Mouse (Mus musculus): ENCODE results near the gene Defb9. TPM values are rescaled to one million over a fixed set of nuclear protein-coding genes. Genes with fewer than 3 reads are reported as not detected.
"Not testable (repeated sequence)": the region's sequence is repeated elsewhere in the genome, so short reads cannot be mapped to it uniquely, and the experiment has no call there.

The Defb9 gene
- polyA plus RNA-seq (2012; ENCODE audit: insufficient read depth, low replicate concordance), result not detected in 2 replicates

- not testable (repeated sequence) for H3K4me1 ChIP-seq; H3K9me3 ChIP-seq; H3K27me3 ChIP-seq (replicated peaks); H3K4me3 ChIP-seq (replicated peaks); H3K36me3 ChIP-seq (replicated peaks; ENCODE audit: low read length)
Observed at GRCm38 (mm10) chr8:21885321-21885720, at the start of gene Defb9. TSS of gene Defb9 (minus strand) at chr8:21885421.

GRCm38 (mm10) chr8:21932610-21933009, 47.4 kb upstream of the Defb9 start, which contains the start of gene Defb15:
TSS of gene Defb15 (minus strand) at chr8:21932710.
- H3K9me3 ChIP-seq, result no peaks in the 10 kb centered on the region
- H3K36me3 ChIP-seq (replicated peaks; ENCODE audit: low read length), result no peaks in the 10 kb centered on the region
- H3K27me3 ChIP-seq (replicated peaks), result no peaks in the 10 kb centered on the region
- H3K4me1 ChIP-seq, result no peaks in the 10 kb centered on the region
- H3K4me3 ChIP-seq (replicated peaks), result no peak within 1 kb of the TSS
- no peak for TF ChIP-seq FLI1 (IDR thresholded peaks at IDR 0.05; ENCODE audit: low read length)
- no peak for TF ChIP-seq GATA1 (IDR thresholded peaks at IDR 0.05; ENCODE audit: borderline replicate concordance, low read length)

- H3K4me3 ChIP-seq (replicated peaks); H3K9me3 ChIP-seq; H3K36me3 ChIP-seq (replicated peaks; ENCODE audit: low read length); H3K4me1 ChIP-seq; H3K27me3 ChIP-seq (replicated peaks): not testable (repeated sequence)
Observed at GRCm38 (mm10) chr8:21930754-21931153, 45.5 kb upstream of the Defb9 start.

GRCm38 (mm10) chr8:21915625-21916024, 30.4 kb upstream of the Defb9 start:
- H3K4me3 ChIP-seq (replicated peaks), result no peak overlapping the region
- H3K27me3 ChIP-seq (replicated peaks), result no peaks in the 10 kb centered on the region

GRCm38 (mm10) chr8:21912554-21912953, 27.3 kb upstream of the Defb9 start:
- H3K9me3 ChIP-seq, result no peaks in the 10 kb centered on the region
- no peaks in the 10 kb centered on the region for H3K27me3 ChIP-seq (replicated peaks)
- H3K36me3 ChIP-seq (replicated peaks; ENCODE audit: low read length), result no peaks in the 10 kb centered on the region
- no peak for TF ChIP-seq GATA1 (IDR thresholded peaks at IDR 0.05; ENCODE audit: borderline replicate concordance, low read length)
- no peak for TF ChIP-seq FLI1 (IDR thresholded peaks at IDR 0.05; ENCODE audit: low read length)
- no peak overlapping the region for H3K4me3 ChIP-seq (replicated peaks)
- no peaks in the 10 kb centered on the region for H3K4me1 ChIP-seq

More at GRCm38 (mm10) chr8:21915625-21916024, 30.4 kb upstream of the Defb9 start:
- H3K9me3 ChIP-seq, result no peaks in the 10 kb centered on the region
- no peaks in the 10 kb centered on the region for H3K36me3 ChIP-seq (replicated peaks; ENCODE audit: low read length)
- H3K4me1 ChIP-seq, result no peaks in the 10 kb centered on the region
- TF ChIP-seq GATA1 (IDR thresholded peaks at IDR 0.05; ENCODE audit: borderline replicate concordance, low read length) (no peak), FLI1 (IDR thresholded peaks at IDR 0.05; ENCODE audit: low read length) (no peak)

GRCm38 (mm10) chr8:21911931-21912330, 26.7 kb upstream of the Defb9 start:
- H3K27me3 ChIP-seq (replicated peaks), result no peaks in the 10 kb centered on the region
- TF ChIP-seq GATA1 (IDR thresholded peaks at IDR 0.05; ENCODE audit: borderline replicate concordance, low read length), result no peak
- no peaks in the 10 kb centered on the region for H3K4me1 ChIP-seq
- no peaks in the 10 kb centered on the region for H3K36me3 ChIP-seq (replicated peaks; ENCODE audit: low read length)
- no peaks in the 10 kb centered on the region for H3K9me3 ChIP-seq
- H3K4me3 ChIP-seq (replicated peaks), result no peak overlapping the region

GRCm38 (mm10) chr8:21906290-21906689, 21.1 kb upstream of the Defb9 start, which contains the start of gene Defb11:
TSS of gene Defb11 (minus strand) at chr8:21906412.
- H3K4me3 ChIP-seq (replicated peaks), result not testable (repeated sequence)

GRCm38 (mm10) chr8:21858586-21858985, 26.6 kb downstream of the Defb9 start, which contains the start of gene Defb10:
TSS of gene Defb10 (plus strand) at chr8:21858901.
- H3K4me3 ChIP-seq (replicated peaks); H3K27me3 ChIP-seq (replicated peaks); H3K36me3 ChIP-seq (replicated peaks; ENCODE audit: low read length); H3K9me3 ChIP-seq; H3K4me1 ChIP-seq: not testable (repeated sequence)

More at GRCm38 (mm10) chr8:21906290-21906689, 21.1 kb upstream of the Defb9 start, which contains the start of gene Defb11:
- not testable (repeated sequence) for H3K9me3 ChIP-seq; H3K4me1 ChIP-seq; H3K27me3 ChIP-seq (replicated peaks); H3K36me3 ChIP-seq (replicated peaks; ENCODE audit: low read length)

Other genes with a start within 250 kb of the Defb9 start
- not detected in 2 replicates for gene Defa17, start 229.6 kb downstream of the Defb9 start, polyA plus RNA-seq (2012; ENCODE audit: insufficient read depth, low replicate concordance)
- not detected in 2 replicates for gene Defa34, start 219.6 kb downstream of the Defb9 start, polyA plus RNA-seq (2012; ENCODE audit: insufficient read depth, low replicate concordance)
- not detected in 2 replicates for gene AY761184, start 181.8 kb downstream of the Defb9 start, polyA plus RNA-seq (2012; ENCODE audit: insufficient read depth, low replicate concordance)
- not detected in 2 replicates for gene Defa24, start 150.9 kb downstream of the Defb9 start, polyA plus RNA-seq (2012; ENCODE audit: insufficient read depth, low replicate concordance)
- not detected in 2 replicates for gene Defb50, start 61.9 kb downstream of the Defb9 start, polyA plus RNA-seq (2012; ENCODE audit: insufficient read depth, low replicate concordance)
- not detected in 2 replicates for gene Defb2, start 45.5 kb downstream of the Defb9 start, polyA plus RNA-seq (2012; ENCODE audit: insufficient read depth, low replicate concordance)
- not detected in 2 replicates for gene Defb10, start 26.5 kb downstream of the Defb9 start, polyA plus RNA-seq (2012; ENCODE audit: insufficient read depth, low replicate concordance)
- gene Defb11, start 21.0 kb upstream of the Defb9 start, polyA plus RNA-seq (2012; ENCODE audit: insufficient read depth, low replicate concordance), result not detected in 2 replicates
- not detected in 2 replicates for gene Defb15, start 47.3 kb upstream of the Defb9 start, polyA plus RNA-seq (2012; ENCODE audit: insufficient read depth, low replicate concordance)
- gene Defb35, start 52.9 kb upstream of the Defb9 start, polyA plus RNA-seq (2012; ENCODE audit: insufficient read depth, low replicate concordance), result not detected in 2 replicates
- gene Defb13, start 61.3 kb upstream of the Defb9 start, polyA plus RNA-seq (2012; ENCODE audit: insufficient read depth, low replicate concordance), result not detected in 2 replicates
- not detected in 2 replicates for gene Fam90a1a, start 73.3 kb upstream of the Defb9 start, polyA plus RNA-seq (2012; ENCODE audit: insufficient read depth, low replicate concordance)
- 4.5 TPM in 1 of 2 replicates, not detected in the other for gene Ccdc70, start 84.4 kb upstream of the Defb9 start, polyA plus RNA-seq (2012; ENCODE audit: insufficient read depth, low replicate concordance)
- gene Atp7b, start 174.9 kb upstream of the Defb9 start, polyA plus RNA-seq (2012; ENCODE audit: insufficient read depth, low replicate concordance), result 0.08 TPM in 1 of 2 replicates, not detected in the other
- gene Alg11, start 175.3 kb upstream of the Defb9 start, polyA plus RNA-seq (2012; ENCODE audit: insufficient read depth, low replicate concordance), result 0.22 TPM in 1 of 2 replicates, not detected in the other
- gene Nek5, start 239.6 kb upstream of the Defb9 start, polyA plus RNA-seq (2012; ENCODE audit: insufficient read depth, low replicate concordance), result not detected in 2 replicates